Mouse (Mus musculus) liver, embryonic 14.5 days (tissue): ENCODE measurements around the gene Tmem41b.
"Not testable (repeated sequence)": the region's sequence is repeated elsewhere in the genome, so short reads cannot be mapped to it uniquely, and the experiment has no call there.

Experiments
- CTCF ChIP-seq: IDR thresholded peaks from 2 replicates; pipeline ENCODE4 v1.5.1; 2016; ENCODE audit warnings: antibody characterized with exemption, low read depth, control low read depth
- EP300 ChIP-seq: IDR thresholded peaks from 2 replicates; pipeline ENCODE4 v1.6.1; 2016; ENCODE audit warnings: antibody characterized with exemption, low read depth

GRCm38 (mm10) chr7:109977131-109977530, 9.6 kb downstream of the Tmem41b start:
- TF ChIP-seq CTCF, result peak; percentile 52
- TF ChIP-seq EP300, result not testable (repeated sequence)
